Mouse (Mus musculus) olfactory bulb, adult 2 months (tissue): ENCODE measurements around the gene Unc45a. TPM values are rescaled to one million over a fixed set of nuclear protein-coding genes. Genes with fewer than 3 reads are reported as not detected.
A peak's percentile ranks its signal among the peaks of the same experiment; 100 is the strongest.

Experiments used
- H3K27ac ChIP-seq: fragments of 200-500 bp; 2 replicates; pipeline ENCODE4 v1.5.1; 2012; ENCODE audit warnings: low read depth, low read length; ENCODE audit not compliant: insufficient read depth
- H3K4me1 ChIP-seq: fragments of 200-500 bp; 2 replicates; pipeline ENCODE4 v1.6.1; 2012; ENCODE audit warnings: low read length; ENCODE audit not compliant: control insufficient read depth, insufficient read depth
- H3K4me3 ChIP-seq: fragments of 200-500 bp; 2 replicates; pipeline ENCODE4 v1.5.1; 2012; ENCODE audit warnings: mild to moderate bottlenecking, low read depth, low read length, moderate library complexity; ENCODE audit not compliant: insufficient read depth
- CTCF ChIP-seq: fragments of 200-500 bp; IDR thresholded peaks from 2 replicates; pipeline ENCODE4 v1.5.1; 2012; ENCODE audit warnings: low read depth, mild to moderate bottlenecking, low read length, moderate library complexity; ENCODE audit not compliant: insufficient read depth
- POLR2A ChIP-seq: fragments of 200-500 bp; IDR thresholded peaks from 2 replicates; pipeline ENCODE4 v1.6.1; 2012; ENCODE audit warnings: mild to moderate bottlenecking, low read depth, low read length, moderate library complexity; ENCODE audit not compliant: insufficient read depth
- WGBS: fragments of 180-500 bp; shearing (Covaris S2); methylation state at CpG from one replicate; pipeline ENCODE4 v1.1.7; 2018; 5-methylcytosine and 5-hydroxymethylcytosine counted together
- polyA plus RNA-seq: library from polyadenylated mRNA; stranded (reverse); fragments of >200 nt; gene quantifications from 2 replicates; pipeline ENCODE4 v1.2.4, GENCODE M21; 2012; ENCODE audit warnings: low replicate concordance; ENCODE audit not compliant: missing spikeins, insufficient read depth, insufficient read length

The Unc45a gene
- polyA plus RNA-seq, 1 experiment = not detected

DNA sequence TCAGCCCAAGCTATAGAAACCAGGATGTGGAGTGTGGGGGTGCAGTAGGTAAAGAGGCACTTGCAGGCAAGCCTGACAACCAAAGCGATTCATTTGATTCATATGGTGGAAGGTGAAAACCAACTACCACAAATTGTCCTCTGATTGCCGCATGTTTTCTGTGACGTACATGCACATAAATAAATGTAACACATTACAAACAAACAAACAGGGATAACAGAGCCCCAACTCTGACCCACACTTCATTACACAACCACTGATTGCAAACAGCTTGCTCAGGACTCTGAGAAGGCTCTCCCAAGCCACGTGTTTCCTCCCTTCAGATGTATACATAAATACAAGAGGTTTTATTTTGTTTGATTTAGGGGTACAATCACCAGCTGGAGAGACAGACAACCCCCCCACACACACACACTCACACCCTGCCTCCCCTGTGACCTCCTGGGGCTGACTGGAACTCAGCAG, 29.2 kb upstream of the Unc45a start:
- TF ChIP-seq POLR2A (no peak), CTCF (no peak)
- peaks cover 26% of the 10 kb centered on the region for H3K4me1 ChIP-seq
- WGBS = 12% methylated on average over 4 of the region's 4 CpGs
- H3K4me3 ChIP-seq = peak overlapping the region; percentile 96
- H3K27ac ChIP-seq = peak overlapping the region; percentile 95

DNA sequence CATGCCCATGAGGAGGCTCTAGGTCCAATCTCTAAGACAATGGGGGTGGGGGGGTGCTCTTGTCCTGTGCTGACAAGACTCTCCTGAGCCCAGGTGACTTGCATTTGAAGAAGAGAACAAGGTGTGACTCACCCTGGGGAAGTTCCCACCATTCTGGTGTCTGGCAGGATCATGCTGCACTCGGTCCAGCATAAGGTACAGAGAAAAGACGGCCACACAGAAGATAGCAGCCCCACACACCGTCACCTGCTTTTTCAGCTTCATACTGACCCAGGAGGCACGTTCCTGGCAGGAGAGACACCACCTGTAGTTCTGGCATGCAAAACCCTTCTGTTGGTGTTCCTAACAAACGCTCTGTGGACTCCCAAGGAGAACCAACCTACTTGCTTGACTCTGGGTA, 28.7 kb upstream of the Unc45a start:
- Histone ChIP-seq H3K4me3 (peak overlapping the region; percentile 17), H3K27ac (no peak overlapping the region), H3K4me1 (peaks cover 26% of the 10 kb centered on the region)
- WGBS = 44% methylated on average over 5 of the region's 5 CpGs
- TF ChIP-seq CTCF = no peak
- TF ChIP-seq POLR2A = no peak

DNA sequence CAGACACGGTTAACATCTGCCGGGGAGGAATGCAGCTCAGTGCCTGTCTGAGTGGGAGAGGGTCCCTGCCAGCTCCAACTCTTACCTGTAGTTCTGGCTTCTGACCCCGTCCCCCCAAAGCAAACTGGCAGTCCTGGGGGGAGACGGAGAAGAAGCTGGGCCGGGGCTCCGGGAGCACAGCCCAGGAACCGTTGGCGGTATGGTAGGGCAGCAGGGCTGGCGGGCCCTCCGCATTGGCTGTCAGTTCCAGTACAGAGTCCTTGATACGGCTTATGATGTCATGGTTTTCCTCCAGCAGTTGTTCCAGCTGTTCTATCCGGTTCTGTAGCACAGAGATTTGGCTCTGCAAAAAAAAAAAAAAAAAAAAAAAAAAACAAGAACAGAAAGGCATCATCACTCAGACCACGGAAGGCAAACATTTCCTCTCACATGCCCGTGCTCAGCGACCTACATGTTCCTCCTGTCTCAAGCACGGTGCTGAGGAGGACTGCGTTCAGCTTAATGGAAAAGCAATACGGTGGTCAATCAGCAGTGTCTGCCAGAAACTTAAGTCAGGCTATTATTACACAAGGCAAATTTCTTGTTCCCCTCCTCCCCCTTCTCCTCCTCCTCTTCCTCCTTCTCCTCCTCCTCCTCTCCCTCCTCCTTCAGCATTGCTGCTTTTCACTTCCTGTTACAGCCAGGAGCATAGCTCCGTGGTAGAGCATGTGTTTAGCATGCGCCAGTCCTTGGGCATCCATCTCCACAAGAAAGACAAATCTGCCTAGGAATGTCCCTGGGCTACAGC, 28.0 kb upstream of the Unc45a start:
- WGBS = 56% methylated on average over 20 of the region's 20 CpGs
- H3K4me1 ChIP-seq = peaks cover 26% of the 10 kb centered on the region
- no peak for TF ChIP-seq CTCF
- TF ChIP-seq POLR2A = no peak
- peak overlapping the region; percentile 6; the same call in 1 of the 2 replicates for H3K4me3 ChIP-seq
- H3K27ac ChIP-seq = no peak overlapping the region

DNA sequence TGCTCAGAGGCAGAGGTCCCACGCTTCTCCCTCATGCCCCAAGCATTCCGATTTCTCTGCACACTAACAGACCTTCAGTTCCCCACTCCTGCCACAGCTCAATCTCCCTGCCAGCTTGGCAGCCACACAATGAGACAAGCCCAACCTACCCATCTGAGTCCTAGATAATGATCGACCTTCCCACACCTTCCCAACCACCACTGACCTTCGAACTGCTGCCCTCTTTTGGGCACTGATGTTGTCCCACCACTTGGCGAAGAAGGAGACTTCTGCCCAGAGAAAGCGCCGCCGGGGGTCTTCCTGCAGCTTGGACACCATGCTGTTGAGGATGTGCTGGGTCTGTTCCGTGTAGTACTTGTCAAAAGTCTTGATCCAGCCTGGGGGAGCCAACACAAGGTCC, 27.2 kb upstream of the Unc45a start:
- TF ChIP-seq CTCF = no peak
- TF ChIP-seq POLR2A = no peak
- Histone ChIP-seq H3K27ac (no peak overlapping the region), H3K4me1 (peaks cover 26% of the 10 kb centered on the region), H3K4me3 (no peak overlapping the region)
- WGBS = 85% methylated on average over 9 of the region's 9 CpGs

DNA sequence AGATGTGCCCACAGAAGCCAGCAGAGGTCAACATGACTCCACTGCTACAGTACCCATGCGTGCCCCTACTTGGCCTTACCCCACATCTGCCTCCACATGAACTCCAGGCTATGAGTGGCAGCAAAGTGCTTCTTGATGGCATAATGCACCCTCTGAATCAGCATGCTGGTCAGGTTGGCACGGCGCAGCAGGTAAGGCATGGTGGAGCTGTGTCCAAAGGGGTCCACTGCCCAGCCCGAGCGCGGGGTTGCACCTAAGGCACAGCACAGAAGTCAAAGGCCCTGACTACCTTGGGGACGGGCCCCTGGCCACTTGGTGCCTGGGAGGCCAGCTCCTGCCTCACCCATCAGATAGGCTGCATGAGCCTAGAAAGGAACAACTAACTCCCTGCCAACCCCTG, 26.4 kb upstream of the Unc45a start:
- 99% methylated on average over 7 of the region's 7 CpGs for WGBS
- Histone ChIP-seq H3K4me1 (peaks cover 26% of the 10 kb centered on the region), H3K27ac (no peak overlapping the region), H3K4me3 (no peak overlapping the region)
- TF ChIP-seq CTCF (no peak), POLR2A (no peak)

DNA sequence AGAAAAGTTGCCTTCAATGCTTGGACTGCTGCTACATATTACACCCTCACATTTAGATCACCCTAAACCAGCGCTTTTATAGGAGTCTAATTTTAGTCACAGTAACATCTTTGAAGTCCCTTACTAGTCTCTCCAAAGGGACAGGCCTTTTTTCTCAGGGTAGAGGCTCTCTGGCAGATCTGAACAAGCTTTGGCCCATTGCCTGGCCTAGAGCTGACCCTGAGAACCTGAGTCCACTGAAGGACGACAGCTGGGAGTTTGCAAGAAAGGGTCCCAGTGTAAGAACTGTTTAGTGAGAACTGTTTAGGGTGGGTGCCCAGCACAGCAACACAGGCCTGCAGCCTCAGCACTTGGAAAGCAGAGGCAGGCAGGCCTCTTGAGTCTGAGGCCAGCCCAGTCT, 25.0 kb upstream of the Unc45a start:
- WGBS = 35% methylated on average over 2 of the region's 2 CpGs
- Histone ChIP-seq H3K27ac (no peak overlapping the region), H3K4me3 (no peak overlapping the region), H3K4me1 (peaks cover 23% of the 10 kb centered on the region)
- TF ChIP-seq POLR2A (no peak), CTCF (no peak)

DNA sequence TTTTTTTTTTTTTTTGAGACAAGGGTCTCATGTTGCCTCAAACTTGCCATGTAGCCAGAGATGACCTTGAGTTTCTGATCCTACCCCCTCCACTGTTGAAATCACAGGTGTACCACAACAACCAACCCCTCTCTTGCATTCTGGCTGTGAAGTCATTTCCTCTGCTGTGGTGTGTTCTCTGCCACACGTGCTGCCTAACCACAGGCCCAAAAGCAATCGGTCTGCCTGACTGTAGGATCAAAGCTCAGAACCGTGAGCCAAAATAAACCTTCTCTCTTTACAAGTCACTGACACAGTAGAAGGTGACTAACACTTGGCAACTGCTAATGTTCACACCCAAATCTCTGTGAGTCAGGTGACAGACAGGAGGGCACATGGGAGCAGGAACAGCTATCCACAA, 19.6 kb upstream of the Unc45a start:
- Histone ChIP-seq H3K4me3 (no peak overlapping the region), H3K27ac (no peak overlapping the region), H3K4me1 (peaks cover 5% of the 10 kb centered on the region; the same call in 1 of the 2 replicates)
- TF ChIP-seq POLR2A (no peak), CTCF (no peak)
- WGBS = 59% methylated on average over 3 of the region's 3 CpGs

DNA sequence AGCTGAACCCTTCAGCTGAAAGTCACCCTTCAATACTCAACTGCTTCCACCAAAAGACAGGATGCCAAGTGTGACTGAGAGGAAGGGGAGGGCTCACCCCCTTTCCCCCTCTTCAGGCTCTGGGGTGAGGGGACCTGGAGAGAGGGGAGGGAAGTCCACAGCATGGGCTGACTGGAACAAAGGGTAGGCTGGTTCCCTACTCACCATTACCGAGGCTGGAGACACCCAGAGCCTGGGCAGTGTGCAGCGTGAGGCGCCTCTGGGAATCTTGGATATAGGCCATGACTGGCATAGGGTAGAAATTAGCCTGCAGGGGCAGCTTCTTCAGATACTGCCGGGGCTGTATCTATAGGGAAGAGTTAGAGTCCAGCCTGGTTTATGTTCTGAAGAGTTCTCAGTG, 17.2 kb upstream of the Unc45a start:
- no peak overlapping the region for H3K4me3 ChIP-seq
- TF ChIP-seq POLR2A = no peak
- TF ChIP-seq CTCF = no peak
- WGBS = 16% methylated on average over 4 of the region's 4 CpGs
- peaks cover 7% of the 10 kb centered on the region; the same call in 1 of the 2 replicates for H3K4me1 ChIP-seq
- H3K27ac ChIP-seq = no peak overlapping the region

DNA sequence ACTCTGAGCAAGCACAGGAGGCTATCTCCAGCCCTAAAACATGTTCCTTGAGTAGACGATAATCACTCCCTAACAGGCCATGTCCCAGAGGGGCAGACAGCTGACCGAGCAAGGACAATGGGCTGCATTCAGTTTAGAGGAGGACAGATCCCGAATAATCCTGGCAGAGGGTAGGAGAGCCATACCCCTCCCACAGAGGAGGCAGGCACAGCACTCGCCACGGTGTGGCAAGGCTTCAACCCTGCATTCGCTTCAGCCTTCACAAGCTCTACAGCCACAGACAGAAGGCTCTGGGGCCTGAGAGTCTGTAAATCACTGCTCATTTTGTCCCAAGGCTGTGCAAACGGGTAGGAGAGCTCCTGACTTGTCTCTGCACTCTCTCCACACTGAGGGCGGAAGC, 16.4 kb upstream of the Unc45a start:
- TF ChIP-seq POLR2A (no peak), CTCF (no peak)
- H3K4me1 ChIP-seq = peaks cover 11% of the 10 kb centered on the region; the same call in 1 of the 2 replicates
- peak overlapping the region; percentile 72 for H3K27ac ChIP-seq
- WGBS = 31% methylated on average over 8 of the region's 8 CpGs
- H3K4me3 ChIP-seq = no peak overlapping the region

DNA sequence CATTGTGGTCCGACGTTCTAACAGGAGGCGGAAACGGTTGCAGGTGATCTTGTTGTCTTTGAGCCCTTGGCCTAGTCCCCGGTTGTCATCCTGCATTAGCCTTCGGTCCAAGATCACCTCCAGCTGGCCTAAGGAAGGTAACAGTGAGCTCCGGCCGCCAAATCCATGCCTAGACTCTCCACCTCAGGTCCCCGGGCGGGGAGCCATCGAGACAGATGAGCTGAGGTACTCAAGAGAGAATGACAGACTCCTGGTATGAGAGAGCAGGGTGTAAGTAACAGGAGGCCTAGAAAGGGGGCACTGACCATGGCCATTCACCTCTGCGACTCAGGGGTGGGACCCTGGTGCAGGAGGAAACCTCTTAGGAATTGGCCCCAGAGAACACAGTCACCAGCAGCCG, 15.5 kb upstream of the Unc45a start:
- H3K27ac ChIP-seq = peak overlapping the region; percentile 33
- H3K4me3 ChIP-seq = no peak overlapping the region
- H3K4me1 ChIP-seq = peaks cover 11% of the 10 kb centered on the region; the same call in 1 of the 2 replicates
- TF ChIP-seq POLR2A = no peak
- TF ChIP-seq CTCF = no peak
- 83% methylated on average over 13 of the region's 13 CpGs for WGBS
